Mouse (Mus musculus) midbrain, embryonic 16.5 days (tissue): ENCODE measurements around the gene Gm20835. TPM values are rescaled to one million over a fixed set of nuclear protein-coding genes. Genes with fewer than 3 reads are reported as not detected.
"Not testable (repeated sequence)": the region's sequence is repeated elsewhere in the genome, so short reads cannot be mapped to it uniquely, and the experiment has no call there.

Source experiments
- ATAC-seq: fragments of 200-750 bp; cut with Nextera tagmentation; 2 replicates; pipeline ENCODE4 v1.8.0; 2017; ENCODE audit warnings: moderate TSS enrichment
- H3K27ac ChIP-seq: fragments of 300-500 bp; sonication (generic); 2 replicates; pipeline ENCODE4 v1.5.1; 2014; ENCODE audit warnings: mild to moderate bottlenecking, low read length, mixed read lengths
- H3K27me3 ChIP-seq: fragments of 300-500 bp; sonication (generic); 2 replicates; pipeline ENCODE4 v1.6.1; 2014; ENCODE audit warnings: low read depth, low read length, mixed read lengths; ENCODE audit not compliant: control insufficient read depth, insufficient read depth
- H3K36me3 ChIP-seq: fragments of 300-500 bp; sonication (generic); 2 replicates; pipeline ENCODE4 v1.6.1; 2014; ENCODE audit warnings: mild to moderate bottlenecking, low read length, moderate library complexity, mixed read lengths; ENCODE audit not compliant: control insufficient read depth, insufficient read depth
- H3K4me1 ChIP-seq: fragments of 300-500 bp; sonication (generic); 2 replicates; pipeline ENCODE4 v1.6.1; 2014; ENCODE audit warnings: mild to moderate bottlenecking, low read length, mixed read lengths; ENCODE audit not compliant: control insufficient read depth, insufficient read depth
- H3K4me2 ChIP-seq: fragments of 300-500 bp; sonication (generic); 2 replicates; pipeline ENCODE4 v1.6.1; 2014; ENCODE audit warnings: mild to moderate bottlenecking, low read length, mixed read lengths
- H3K4me3 ChIP-seq: fragments of 300-500 bp; sonication (generic); 2 replicates; pipeline ENCODE4 v1.5.1; 2014; ENCODE audit warnings: low read depth, mild to moderate bottlenecking, low read length, moderate library complexity, mixed read lengths
- H3K9ac ChIP-seq: fragments of 300-500 bp; sonication (generic); 2 replicates; pipeline ENCODE4 v1.6.1; 2014; ENCODE audit warnings: low read depth, low read length, mixed read lengths
- H3K9me3 ChIP-seq: fragments of 300-500 bp; sonication (generic); replicated peaks from 2 replicates; pipeline ENCODE4 v1.6.1; 2014; ENCODE audit warnings: mild to moderate bottlenecking, low read length, mixed read lengths; ENCODE audit not compliant: control insufficient read depth, poor library complexity, severe bottlenecking
- WGBS: fragments of 180-500 bp; shearing (Covaris S2); extraction: QIAGEN DNeasy Blood & Tissue Kit; methylation state at CpG from one replicate; pipeline ENCODE4 v1.1.7; 2014; 5-methylcytosine and 5-hydroxymethylcytosine counted together
- polyA plus RNA-seq: library from polyadenylated mRNA; unstranded; fragments of >200 nt; fragmentation: Nextera tagmentation; extraction: Ambion mirVana; gene quantifications from 2 replicates; pipeline ENCODE4 v1.2.1, GENCODE M21; 2015

Gm20835 gene
- not detected in 2 replicates for polyA plus RNA-seq

DNA sequence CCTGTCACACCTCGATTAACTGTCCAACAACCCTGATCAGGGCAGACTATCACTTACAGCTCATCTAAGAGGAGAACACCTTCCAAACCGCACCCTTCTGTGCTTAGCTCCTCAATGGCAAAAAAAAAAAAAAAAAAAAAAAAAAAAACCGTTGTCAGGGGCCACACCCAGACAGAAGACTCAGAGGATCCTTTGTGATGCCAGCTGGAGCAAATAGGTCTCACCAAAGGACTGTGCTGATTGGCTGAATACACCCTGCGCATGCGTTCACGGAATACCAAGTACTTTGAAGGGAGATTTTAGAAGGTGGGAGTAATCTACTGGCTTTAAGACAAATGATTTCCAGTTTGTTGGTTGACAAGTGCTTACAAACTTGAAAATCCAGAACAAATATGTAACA is at the start of gene Gm20835:
Gene Gm20835 (minus strand): TSS at position 101 of the 400 bp plus-strand sequence.
- not testable (repeated sequence) for H3K27me3 ChIP-seq, H3K4me1 ChIP-seq, H3K9me3 ChIP-seq, H3K9ac ChIP-seq, ATAC-seq, H3K4me3 ChIP-seq, H3K36me3 ChIP-seq, H3K4me2 ChIP-seq, H3K27ac ChIP-seq
- no CpG with 5 or more reads among the region's 6 CpGs for WGBS
